Mouse (Mus musculus) cerebellum, postnatal 4 days (tissue): Measurements from ENCODE around the gene Mast1.

Experiments used
- DNase-seq, 2 experiments: peaks; one replicate each; pipeline ENCODE4 v3.0.0; 2022; ENCODE audit warnings: low spot score in 2 of 2, mixed read lengths in 1 of 2

Mast1 gene

DNA sequence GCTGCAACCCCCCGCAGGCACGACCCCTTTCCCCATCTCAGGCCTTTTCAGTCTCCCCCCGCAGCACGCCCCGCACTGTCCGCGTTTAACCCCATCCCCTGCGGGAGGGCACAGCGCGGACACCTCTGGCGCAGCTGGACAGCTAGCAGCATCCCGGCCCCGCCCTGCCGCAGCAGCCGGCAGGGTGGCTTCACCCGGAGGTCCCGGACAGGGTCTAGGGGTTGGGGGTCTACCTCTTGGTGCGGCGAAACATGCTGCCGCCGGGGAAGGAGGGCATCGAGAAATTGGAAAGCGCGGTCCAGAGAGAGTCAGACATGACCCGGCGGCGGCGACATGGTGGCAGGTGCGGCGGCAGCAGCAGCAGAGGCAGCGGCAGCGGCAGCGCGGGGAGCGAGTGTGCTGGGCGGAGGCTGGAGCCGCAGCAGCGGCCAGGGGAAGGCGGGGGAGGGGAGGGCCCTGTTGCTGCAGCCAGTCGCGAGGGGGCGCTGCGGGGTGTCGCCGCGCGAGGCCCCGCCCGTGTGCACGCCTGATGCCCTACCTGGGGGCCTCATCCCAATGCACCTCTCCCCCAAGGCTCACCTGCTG, at the start of gene Mast1:
Gene Mast1 (minus strand): TSS at position 398 of the 585 bp plus-strand sequence.
- peak; percentile 68 to 85 for DNase-seq

- DNase-seq: no peak
Measured at GRCm38 (mm10) chr8:84986379-84986945, 49.3 kb upstream of the Mast1 start.

DNA sequence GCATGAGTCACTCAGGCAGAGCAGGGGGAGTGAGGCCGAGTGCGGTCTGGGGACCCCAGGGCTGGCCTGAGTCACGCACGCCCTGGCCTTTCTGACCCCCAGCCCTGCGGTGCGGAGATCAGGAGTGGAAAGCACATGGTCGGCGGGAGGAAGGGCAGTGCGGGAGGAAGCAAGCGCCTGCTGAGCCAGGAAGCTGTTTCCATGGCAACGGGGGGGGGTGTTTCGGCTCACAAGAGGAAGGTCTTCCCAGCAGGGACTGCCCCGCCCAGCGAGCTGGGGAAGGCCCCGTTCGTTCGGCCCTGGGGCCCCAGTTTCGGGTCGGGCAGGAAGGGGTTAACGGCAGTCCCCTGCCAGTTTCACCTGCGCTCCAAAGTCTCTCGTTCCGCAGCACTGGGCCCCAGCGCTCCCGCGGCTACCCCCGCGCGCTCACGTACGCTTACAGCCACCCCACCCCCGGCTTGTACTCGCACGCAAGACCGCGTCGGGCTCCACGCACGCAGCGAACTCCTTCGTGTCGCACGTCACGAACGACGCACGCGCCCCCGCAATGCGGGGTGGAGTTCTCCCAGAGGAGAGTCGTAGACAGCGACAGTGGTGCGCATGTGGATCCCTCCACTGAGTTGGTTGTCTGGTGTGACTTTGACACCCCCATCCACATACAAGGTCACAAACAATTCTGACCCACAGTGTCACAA, 48.7 kb upstream of the Mast1 start:
- peak; percentile 66 to 81 for DNase-seq

DNA sequence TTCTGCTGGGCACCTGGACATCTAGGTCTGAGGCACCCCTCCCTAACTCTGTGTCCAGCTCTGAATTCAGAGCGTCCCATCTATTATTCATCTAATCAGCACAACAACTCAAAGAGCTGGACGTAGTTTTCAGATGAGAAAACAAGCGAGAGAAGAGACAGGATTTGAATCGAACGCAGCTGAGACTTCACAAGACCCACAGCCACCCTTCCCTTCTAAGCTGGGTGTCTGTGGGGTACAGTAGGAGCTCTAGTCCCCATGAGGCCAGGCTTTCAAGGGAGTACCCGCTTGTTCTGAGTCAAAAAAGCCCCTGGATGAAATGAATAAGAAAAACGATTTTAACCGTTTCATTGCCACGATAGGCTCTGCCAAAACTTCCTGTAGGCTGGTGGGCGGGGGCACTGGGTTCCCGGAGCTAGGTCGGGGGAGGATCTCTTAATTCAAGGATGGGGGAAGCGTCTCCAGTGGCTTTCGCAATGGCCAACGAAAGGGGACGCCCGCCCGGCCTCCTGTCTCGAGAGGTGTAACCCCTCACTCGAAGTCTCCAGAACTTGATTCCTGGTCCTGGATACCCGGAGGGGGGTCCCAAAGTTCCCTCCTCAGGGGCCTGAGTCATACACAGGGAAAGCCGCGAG, 48.0 kb upstream of the Mast1 start:
- no peak for DNase-seq

DNA sequence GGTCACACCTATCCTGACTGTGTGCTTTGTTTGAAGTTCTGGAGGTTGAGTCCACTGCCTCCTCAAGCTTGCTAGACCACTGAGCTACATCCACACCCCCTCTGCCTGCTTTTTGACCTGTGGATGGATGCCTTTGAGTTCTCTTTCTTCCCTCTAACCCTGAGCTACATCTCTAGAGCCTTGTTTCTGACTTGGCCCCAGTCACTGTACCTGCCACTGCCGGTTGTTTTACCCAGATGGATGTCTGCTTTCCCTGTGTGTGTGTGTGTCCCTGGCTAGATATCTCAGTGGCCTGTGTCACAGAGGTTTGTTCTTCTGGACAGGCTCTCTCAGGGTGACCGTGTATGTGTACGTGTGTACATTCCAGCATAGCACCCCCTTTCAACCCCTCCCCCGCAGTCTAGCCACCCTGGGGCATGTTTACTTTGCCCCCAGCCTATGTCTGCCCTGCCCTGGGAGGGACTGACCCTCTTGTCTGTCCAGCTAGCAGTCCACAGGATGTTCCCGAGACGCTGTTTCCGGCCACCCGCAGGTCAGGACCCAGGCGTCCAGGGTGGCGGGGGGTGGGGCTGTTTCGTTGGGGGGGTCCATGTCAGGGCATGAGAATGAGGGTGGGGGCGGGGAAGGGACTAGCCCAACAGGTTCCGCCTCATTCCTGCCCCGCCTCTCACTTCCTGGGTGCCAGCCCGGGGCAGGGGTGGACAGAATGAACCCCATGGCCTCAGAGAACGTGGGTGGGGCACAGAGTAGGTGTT, 47.3 kb upstream of the Mast1 start:
- DNase-seq: no peak

DNA sequence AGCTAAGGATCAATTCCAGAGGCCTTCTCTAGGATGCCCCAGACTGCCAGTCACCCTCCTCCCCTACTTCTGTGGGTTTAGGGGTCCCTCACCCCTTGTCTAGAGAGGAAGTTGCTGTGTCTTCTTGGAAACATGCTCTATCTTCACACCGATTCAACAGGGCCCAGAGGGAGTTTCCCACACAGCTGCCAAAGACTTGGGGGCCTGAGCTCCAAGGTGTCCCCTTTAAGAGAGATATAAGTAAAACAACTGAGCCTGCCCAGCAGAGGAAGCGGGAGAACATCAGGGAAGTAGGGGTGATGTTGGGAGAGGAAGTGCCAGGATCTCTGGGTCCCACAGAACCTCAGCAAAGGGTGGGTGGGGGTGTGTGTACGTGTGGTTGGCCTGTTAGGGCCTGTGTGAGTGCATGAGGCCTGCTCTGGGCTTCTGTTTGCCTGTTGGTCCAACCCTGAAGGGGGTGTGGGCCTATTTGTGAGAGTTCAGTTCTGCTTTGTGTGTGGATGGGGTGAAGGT, 45.4 kb upstream of the Mast1 start:
- DNase-seq: no peak

GRCm38 (mm10) chr8:84981644-84982498, 44.7 kb upstream of the Mast1 start:
- DNase-seq: no peak

DNA sequence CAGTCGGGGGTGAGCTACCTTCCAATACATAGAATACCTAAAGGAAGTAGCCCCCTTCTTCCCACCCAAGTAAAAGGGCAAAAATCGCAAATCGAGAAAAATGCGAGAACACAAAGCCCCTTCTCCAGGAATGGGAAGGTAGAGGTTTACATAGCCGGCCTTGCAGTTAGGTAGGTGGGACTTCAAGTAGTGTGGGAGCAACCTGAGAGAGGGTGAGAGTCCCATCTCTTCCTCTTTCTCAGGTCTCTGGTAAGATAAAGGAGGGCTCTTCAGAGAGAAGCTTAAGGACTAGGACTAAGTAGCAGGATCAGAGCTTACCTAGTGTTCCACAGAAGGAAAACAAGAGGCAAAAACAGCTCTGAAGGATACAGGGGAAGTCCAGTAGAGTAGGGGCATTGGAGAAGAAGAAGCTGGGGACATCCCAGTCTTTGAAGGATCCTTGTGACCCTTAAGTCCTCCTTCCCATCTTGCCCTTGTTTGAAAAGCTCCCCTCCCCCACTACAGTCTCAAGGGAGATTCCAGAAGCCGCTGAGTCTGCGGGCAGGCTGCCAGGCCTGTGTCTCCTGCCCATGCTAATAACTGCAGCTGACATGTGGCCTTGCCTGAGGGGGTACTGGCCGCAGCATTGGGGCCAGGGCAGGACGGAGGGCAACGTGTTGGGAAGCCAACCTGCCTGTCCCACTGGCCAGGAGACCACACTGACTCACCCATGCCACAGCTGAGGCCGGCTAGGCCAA, 43.6 kb upstream of the Mast1 start:
- peak in 1 of 2 experiments; percentile 72 for DNase-seq

GRCm38 (mm10) chr8:84979599-84980421, 42.7 kb upstream of the Mast1 start:
- DNase-seq: peak; percentile 62 to 77

DNA sequence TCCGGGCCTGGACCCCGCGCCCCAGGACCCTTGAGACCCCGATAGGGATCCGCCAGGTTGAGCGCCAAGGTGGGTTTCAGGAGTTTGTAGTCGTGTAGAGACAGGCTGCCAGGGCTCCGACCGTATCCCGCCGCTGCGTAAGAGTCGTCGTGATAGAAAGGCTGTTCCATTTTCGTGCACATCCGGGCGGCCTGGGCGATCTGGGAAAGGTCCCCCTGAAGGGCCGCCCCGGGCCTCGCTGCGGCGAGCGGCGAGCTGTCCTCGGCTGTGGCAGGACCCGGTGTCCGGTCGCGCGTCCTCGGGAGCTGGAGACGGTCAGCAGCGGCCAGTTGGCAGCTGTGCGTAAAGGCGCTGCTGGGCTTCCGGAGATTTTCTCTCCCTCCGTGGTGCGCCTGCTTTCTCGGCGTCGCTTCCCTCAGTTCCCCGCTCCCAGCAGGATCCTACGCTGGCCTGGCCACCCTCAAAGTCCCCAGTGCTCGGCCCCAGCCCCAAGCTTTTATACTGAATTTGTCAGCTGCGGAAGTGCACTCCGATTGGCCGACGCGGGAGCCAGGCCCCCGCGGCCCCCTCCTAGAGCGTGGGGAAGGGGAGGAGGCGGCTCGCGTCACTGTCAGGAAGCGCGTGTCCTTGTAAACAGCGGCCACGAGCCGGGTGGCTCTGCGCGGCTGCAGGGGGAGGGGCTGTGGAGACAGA, 41.2 kb upstream of the Mast1 start, which contains the start of gene Junb:
Gene Junb (minus strand): TSS at position 471 of the 693 bp plus-strand sequence.
- peak; percentile 51 to 71 for DNase-seq

- DNase-seq: peak in 1 of 2 experiments; percentile 45
Measured at GRCm38 (mm10) chr8:84977435-84978247, 40.5 kb upstream of the Mast1 start.

DNA sequence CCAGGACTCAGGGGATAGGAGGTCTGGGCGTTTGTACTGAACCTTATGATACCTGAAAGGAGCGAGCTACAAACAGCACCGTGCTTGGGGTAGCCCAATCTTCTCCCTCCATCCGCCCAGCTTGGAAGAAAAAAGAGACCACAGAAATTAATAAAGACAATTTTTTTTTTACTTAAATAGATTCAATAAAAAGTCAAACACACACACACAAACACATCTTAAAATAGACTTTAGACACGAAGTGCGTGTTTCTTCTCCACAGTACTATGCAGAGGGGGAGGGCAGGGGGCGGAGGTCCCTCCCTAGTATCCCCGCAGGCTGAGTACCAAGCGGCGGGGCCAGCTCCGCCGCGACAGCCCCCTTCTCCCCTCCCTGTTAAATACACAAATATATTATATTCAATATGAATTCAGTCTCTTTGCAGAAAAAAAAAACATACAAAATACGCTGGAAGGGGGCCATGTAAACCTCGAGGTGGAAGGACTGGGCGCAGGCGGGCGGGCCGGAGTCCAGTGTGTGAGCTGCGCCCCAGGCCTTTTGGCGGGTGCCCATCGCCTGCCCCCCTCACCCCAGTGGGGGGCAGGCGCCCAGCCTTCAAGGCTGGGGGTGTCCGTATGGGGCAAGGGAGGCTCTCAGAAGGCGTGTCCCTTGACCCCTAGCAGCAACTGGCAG, 39.7 kb upstream of the Mast1 start:
- peak in 1 of 2 experiments; percentile 26 for DNase-seq

- DNase-seq: peak; percentile 83 to 92
Measured at GRCm38 (mm10) chr8:84976031-84976762, 39.0 kb upstream of the Mast1 start.

DNA sequence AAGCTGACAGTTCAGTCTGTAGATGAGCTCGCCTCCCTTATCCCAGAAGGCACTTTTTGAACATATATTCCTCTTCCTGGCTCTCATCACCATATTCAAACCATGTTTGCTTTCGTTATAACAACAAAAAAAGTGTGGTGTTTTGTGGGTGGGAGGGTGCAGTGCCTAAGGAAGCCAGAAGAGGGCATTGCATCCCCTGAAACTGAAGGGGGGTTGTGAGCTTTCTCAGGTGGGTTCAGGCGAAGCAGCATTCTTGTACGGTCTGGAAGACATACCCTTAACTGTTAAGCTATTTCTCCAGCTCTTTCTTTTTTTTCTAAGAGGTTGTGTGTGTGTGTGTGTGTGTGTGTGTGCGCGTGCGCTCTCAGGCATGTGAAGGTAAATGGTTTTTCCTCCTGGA, 38.3 kb upstream of the Mast1 start:
- DNase-seq: peak in 1 of 2 experiments; percentile 68

- DNase-seq: no peak
Measured at GRCm38 (mm10) chr8:84974543-84975142, 37.5 kb upstream of the Mast1 start.
